Mouse (Mus musculus): ENCODE data around the gene Usp2.

Usp2 gene

DNA sequence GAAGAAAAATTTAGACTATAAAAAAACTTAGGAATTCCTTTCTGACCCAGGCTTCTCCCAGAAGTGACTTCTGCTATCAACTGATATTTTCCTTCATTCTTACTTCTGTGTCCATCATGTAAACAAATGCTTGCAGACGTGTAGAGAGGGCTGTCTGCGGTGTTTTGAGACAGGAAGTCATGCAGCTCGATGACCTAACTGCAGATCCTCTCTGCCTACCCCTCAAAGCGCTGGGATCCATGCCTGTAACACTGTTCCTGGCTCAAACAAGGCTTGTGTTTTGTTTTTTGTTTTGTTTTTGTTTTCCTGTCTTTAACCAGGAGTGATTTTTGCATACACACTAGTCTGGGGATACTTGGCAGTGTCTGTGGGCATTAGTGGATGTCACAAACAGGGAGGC is 71.0 kb downstream of the Usp2 start:
- intact Hi-C loops (cut with DNase I): no loop called here

DNA sequence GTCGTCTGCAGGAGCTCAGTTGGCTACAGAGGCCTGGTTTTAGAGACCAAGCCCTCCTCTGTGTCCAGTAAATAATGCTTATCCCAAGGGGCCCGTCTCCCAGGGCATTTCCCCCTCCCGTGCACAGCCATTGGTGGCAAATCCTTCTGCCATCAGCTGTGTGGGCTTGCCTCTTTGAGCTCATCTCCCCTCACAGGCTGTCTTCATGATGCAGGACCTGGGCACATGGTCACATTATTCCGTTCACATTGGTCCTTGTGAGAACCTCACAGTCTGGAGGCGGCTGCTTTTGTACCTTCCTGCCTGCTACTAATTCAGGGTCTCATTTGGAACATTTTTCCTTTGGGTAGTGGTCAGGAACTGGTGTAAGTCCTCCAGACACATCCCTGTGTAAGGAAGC is 75.1 kb downstream of the Usp2 start:
- intact Hi-C loops (cut with DNase I): no loop called here

DNA sequence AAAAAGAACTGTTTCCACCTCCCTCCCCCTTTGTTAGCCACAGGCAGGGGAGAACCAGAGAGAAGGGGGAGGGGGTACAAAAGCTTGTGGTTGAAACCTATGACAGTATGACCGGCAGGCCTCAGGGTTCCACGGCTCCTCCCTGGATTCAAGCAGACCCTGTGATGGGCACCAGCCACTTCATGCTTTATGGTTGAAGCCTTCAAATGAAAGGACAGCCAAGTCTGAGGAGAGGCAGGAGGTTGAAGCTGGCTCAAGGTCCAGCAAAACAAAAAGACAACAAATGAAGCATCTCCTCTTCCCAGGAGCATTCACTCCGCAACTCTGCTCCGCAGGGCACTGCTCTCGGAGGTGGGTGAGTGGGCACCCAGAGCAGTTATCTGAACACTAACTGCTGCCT is 76.6 kb downstream of the Usp2 start:
- intact Hi-C loops (cut with DNase I): no loop called here

DNA sequence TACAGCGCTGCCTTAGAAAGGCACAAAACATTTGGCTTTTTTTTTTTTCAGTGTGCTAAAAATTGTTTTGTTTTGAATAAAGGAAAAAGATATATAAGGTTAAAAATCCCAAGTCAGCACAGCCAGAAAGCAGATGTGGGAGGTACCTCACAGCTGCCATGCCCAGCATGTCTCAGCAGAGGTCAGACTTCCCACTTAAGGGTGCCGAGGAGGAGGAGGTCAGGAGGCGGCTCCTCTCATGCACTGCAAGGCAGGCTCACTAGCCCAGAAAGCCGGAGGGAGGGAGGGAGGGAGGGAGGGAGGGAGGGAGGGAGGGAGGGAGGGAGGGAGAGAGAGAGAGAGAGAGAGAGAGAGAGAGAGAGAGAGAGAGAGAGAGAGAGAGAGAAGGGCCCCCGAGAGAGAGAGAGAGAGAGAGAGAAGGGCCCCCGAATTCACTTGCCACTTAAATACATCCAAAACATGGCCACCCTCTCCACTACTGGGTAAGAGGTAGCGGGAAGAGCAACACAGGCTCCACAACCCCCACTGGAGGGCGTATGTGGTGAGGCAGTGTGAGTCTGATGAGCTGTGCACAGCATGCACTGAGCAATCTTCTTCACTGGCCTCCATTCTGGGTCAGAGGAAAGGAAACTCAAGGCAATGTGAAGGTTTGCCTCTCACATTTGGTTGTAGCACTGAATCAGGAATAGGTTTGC is 77.3 kb downstream of the Usp2 start:
- intact Hi-C loops (cut with DNase I): no loop called here

DNA sequence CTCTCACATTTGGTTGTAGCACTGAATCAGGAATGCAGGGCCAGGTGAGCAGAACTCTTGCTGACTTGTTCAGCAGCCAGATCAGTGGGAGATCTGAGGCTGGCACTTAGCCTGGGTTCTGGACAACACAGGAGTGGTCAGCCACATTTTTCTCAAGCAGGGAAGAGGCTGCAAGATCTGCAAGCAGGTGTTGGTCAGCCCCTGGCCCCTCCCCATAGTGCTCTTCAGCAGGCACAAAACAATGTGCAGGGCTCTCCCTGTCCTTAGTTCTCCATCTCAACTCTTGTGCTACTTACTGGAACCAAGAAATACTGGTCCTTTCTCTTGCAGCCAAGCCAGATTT is 77.9 kb downstream of the Usp2 start:
- intact Hi-C loops (cut with DNase I): loop anchor here (5.0 kb wide), 1 partner anchor 38 kb away; no protein-coding TSS in a partner anchor

Measured in adrenal gland (tissue).